Mouse (Mus musculus) liver, embryonic 14.5 days (tissue): Measurements from ENCODE around the gene Hmgb1. TPM values are rescaled to one million over a fixed set of nuclear protein-coding genes. Genes with fewer than 3 reads are reported as not detected.

Source experiments
- ATAC-seq: fragments of 200-750 bp; cut with Nextera tagmentation; 2 replicates; pipeline ENCODE4 v1.8.0; 2017; ENCODE audit warnings: moderate number of reproducible peaks, mild to moderate bottlenecking, moderate library complexity; ENCODE audit not compliant: insufficient read depth
- DNase-seq, 3 experiments: peaks; one replicate each; pipeline ENCODE4 v3.0.0-alpha.2; 2012 to 2013; ENCODE audit warnings: low read depth in 3 of 3, low spot score in 3 of 3
- H3K27ac ChIP-seq: fragments of 300-500 bp; sonication (generic); 2 replicates; pipeline ENCODE4 v1.5.1; 2014; ENCODE audit warnings: moderate library complexity, mild to moderate bottlenecking, control low read depth, inconsistent platforms
- H3K27me3 ChIP-seq: fragments of 300-500 bp; sonication (generic); 2 replicates; pipeline ENCODE4 v1.6.1; 2014; ENCODE audit warnings: mild to moderate bottlenecking, low read length, moderate library complexity; ENCODE audit not compliant: control insufficient read depth, insufficient read depth
- H3K36me3 ChIP-seq: fragments of 300-500 bp; sonication (generic); replicated peaks from 2 replicates; pipeline ENCODE4 v1.6.1; 2014; ENCODE audit warnings: low read depth; ENCODE audit not compliant: control insufficient read depth, insufficient read depth
- H3K4me1 ChIP-seq, 2 experiments: fragments of 200-500 bp in 1 of 2; fragments of 300-500 bp in 1 of 2; sonication (generic) in 1 of 2; replicated peaks; 2 replicates each; pipeline ENCODE4 v1.6.1; 2012 to 2014; ENCODE audit warnings: antibody characterized with exemption in 1 of 2, inconsistent platforms in 1 of 2, low read length in 1 of 2; ENCODE audit not compliant: control insufficient read depth in 2 of 2, insufficient read depth in 2 of 2
- H3K4me2 ChIP-seq: fragments of 300-500 bp; sonication (generic); 2 replicates; pipeline ENCODE4 v1.6.1; 2014; ENCODE audit warnings: low read depth, mild to moderate bottlenecking, control low read depth, moderate library complexity
- H3K4me3 ChIP-seq, 2 experiments: fragments of 200-500 bp in 1 of 2; fragments of 300-500 bp in 1 of 2; sonication (generic) in 1 of 2; 2 replicates each; pipeline ENCODE4 v1.5.1; 2012 to 2014; ENCODE audit warnings: low read depth in 2 of 2, low read length in 2 of 2, mild to moderate bottlenecking in 2 of 2, control low read depth in 1 of 2, inconsistent platforms in 1 of 2, moderate library complexity in 1 of 2; ENCODE audit not compliant: insufficient read depth in 1 of 2
- H3K9ac ChIP-seq: fragments of 300-500 bp; sonication (generic); replicated peaks from 2 replicates; pipeline ENCODE4 v1.6.1; 2014; ENCODE audit warnings: mild to moderate bottlenecking, control low read depth, moderate library complexity
- H3K9me3 ChIP-seq: fragments of 300-500 bp; sonication (generic); 2 replicates; pipeline ENCODE4 v1.6.1; 2016; ENCODE audit warnings: low read length, mixed read lengths; ENCODE audit not compliant: control insufficient read depth
- CTCF ChIP-seq: IDR thresholded peaks from 2 replicates; pipeline ENCODE4 v1.5.1; 2016; ENCODE audit warnings: antibody characterized with exemption, low read depth, control low read depth
- EP300 ChIP-seq: IDR thresholded peaks from 2 replicates; pipeline ENCODE4 v1.6.1; 2016; ENCODE audit warnings: antibody characterized with exemption, low read depth
- WGBS: fragments of 180-500 bp; shearing (Covaris S2); extraction: QIAGEN DNeasy Blood & Tissue Kit; methylation state at CpG from one replicate; pipeline ENCODE4 v1.1.7; 2014; ENCODE audit not compliant: insufficient replicate concordance; 5-methylcytosine and 5-hydroxymethylcytosine counted together
- polyA plus RNA-seq, 2 experiments: library from polyadenylated mRNA; depleted of rRNA in 1 of 2; stranded (reverse) in 1 of 2; unstranded in 1 of 2; fragments of >200 nt; fragmentation: Nextera tagmentation in 1 of 2; extraction: Ambion mirVana in 1 of 2; gene quantifications; 2 replicates each; pipeline versions ENCODE4 v1.2.1 to v1.2.3; 2012 to 2014

Gene Hmgb1
- polyA plus RNA-seq, 2 experiments, result 176 to 555 TPM

- ATAC-seq (no peak), DNase-seq (no peak)
- Histone ChIP-seq H3K4me1 (peaks cover 0 to 6% of the 10 kb centered on the region in 2 experiments; a peak in 1 of 4 replicates), H3K27me3 (no peaks in the 10 kb centered on the region), H3K9ac (no peak overlapping the region), H3K9me3 (no peaks in the 10 kb centered on the region), H3K4me3 (no peak overlapping the region), H3K36me3 (no peaks in the 10 kb centered on the region), H3K27ac (no peak overlapping the region), H3K4me2 (peak overlapping the region; percentile 13; the same call in 1 of the 2 replicates)
- TF ChIP-seq EP300, result no peak
- TF ChIP-seq CTCF, result no peak
- 31% methylated on average over 18 of the region's 18 CpGs for whole genome bisulfite sequencing
Measured at GRCm38 (mm10) chr5:149079018-149079757, 105.1 kb downstream of the Hmgb1 start.

GRCm38 (mm10) chr5:149077136-149077535 is 107.2 kb downstream of the Hmgb1 start:
- DNase-seq, result no peak

GRCm38 (mm10) chr5:149071546-149071945 is 112.7 kb downstream of the Hmgb1 start:
- ATAC-seq (no peak), DNase-seq (no peak)
- peak; percentile 63 for TF ChIP-seq CTCF
- TF ChIP-seq EP300, result no peak
- H3K4me3 ChIP-seq, result no peak overlapping the region
- H3K4me2 ChIP-seq, result no peak overlapping the region
- no peaks in the 10 kb centered on the region for H3K9me3 ChIP-seq
- WGBS, result 80% methylated on average over 5 of the region's 5 CpGs
- H3K27me3 ChIP-seq, result no peaks in the 10 kb centered on the region
- H3K27ac ChIP-seq, result no peak overlapping the region
- H3K9ac ChIP-seq, result no peak overlapping the region
- peaks cover 0 to 9% of the 10 kb centered on the region in 2 experiments; a peak in 2 of 4 replicates for H3K4me1 ChIP-seq
- no peaks in the 10 kb centered on the region for H3K36me3 ChIP-seq

More at GRCm38 (mm10) chr5:149077136-149077535, 107.2 kb downstream of the Hmgb1 start:
- Histone ChIP-seq H3K27me3 (no peaks in the 10 kb centered on the region), H3K9ac (no peak overlapping the region), H3K9me3 (no peaks in the 10 kb centered on the region), H3K36me3 (no peaks in the 10 kb centered on the region), H3K4me3 (no peak overlapping the region), H3K4me1 (peaks cover 0 to 6% of the 10 kb centered on the region in 2 experiments; a peak in 1 of 4 replicates), H3K4me2 (no peak overlapping the region), H3K27ac (no peak overlapping the region)
- 62% methylated on average over 8 of the region's 8 CpGs for WGBS
- no peak for ATAC-seq
- TF ChIP-seq CTCF, result no peak
- TF ChIP-seq EP300, result no peak

GRCm38 (mm10) chr5:149068745-149069144 is 115.5 kb downstream of the Hmgb1 start:
- no peak for DNase-seq
- no peaks in the 10 kb centered on the region for H3K9me3 ChIP-seq
- no peak overlapping the region for H3K27ac ChIP-seq
- 79% methylated on average over 10 of the region's 10 CpGs for WGBS
- no peaks in the 10 kb centered on the region for H3K27me3 ChIP-seq
- TF ChIP-seq CTCF, result no peak
- no peak for TF ChIP-seq EP300
- H3K36me3 ChIP-seq, result no peaks in the 10 kb centered on the region
- H3K9ac ChIP-seq, result no peak overlapping the region
- ATAC-seq, result no peak
- H3K4me1 ChIP-seq, result peaks cover 0 to 9% of the 10 kb centered on the region in 2 experiments; a peak in 2 of 4 replicates
- peak overlapping the region in 1 of 2 experiments; percentile 45; a peak in 2 of 4 replicates for H3K4me3 ChIP-seq
- peak overlapping the region; percentile 72 for H3K4me2 ChIP-seq

GRCm38 (mm10) chr5:149068247-149068740 is 116.0 kb downstream of the Hmgb1 start:
- Histone ChIP-seq H3K9ac (peak overlapping the region; percentile 46), H3K4me2 (peak overlapping the region; percentile 72), H3K4me3 (peak overlapping the region; percentile 32 to 45), H3K4me1 (peaks cover 0 to 9% of the 10 kb centered on the region in 2 experiments; a peak in 2 of 4 replicates), H3K27me3 (no peaks in the 10 kb centered on the region), H3K36me3 (no peaks in the 10 kb centered on the region), H3K9me3 (no peaks in the 10 kb centered on the region), H3K27ac (no peak overlapping the region)
- WGBS, result 14% methylated on average over 17 of the region's 17 CpGs
- TF ChIP-seq EP300 (no peak), CTCF (no peak)
- no peak for ATAC-seq
- no peak for DNase-seq
